Mouse (Mus musculus) macrophage (primary cell): ENCODE measurements around the gene Smg9. TPM values are rescaled to one million over a fixed set of nuclear protein-coding genes. Genes with fewer than 3 reads are reported as not detected.
A peak's percentile ranks its signal among the peaks of the same experiment; 100 is the strongest.

Experiments
- H3K27ac ChIP-seq: fragments of 350-480 bp; formaldehyde crosslinking; 2 replicates; pipeline ENCODE4 v1.9.0; 2021
- H3K36me3 ChIP-seq: fragments of 350-480 bp; formaldehyde crosslinking; 2 replicates; pipeline ENCODE4 v1.9.0; 2021; ENCODE audit errors: inconsistent target
- H3K4me3 ChIP-seq: fragments of 350-480 bp; formaldehyde crosslinking; 2 replicates; pipeline ENCODE4 v1.9.0; 2021; ENCODE audit errors: inconsistent target
- H3K79me2 ChIP-seq: fragments of 350-480 bp; formaldehyde crosslinking; 2 replicates; pipeline ENCODE4 v1.9.0; 2021; ENCODE audit errors: inconsistent target
- WGBS: methylation state at CpG from one replicate; pipeline ENCODE4 v1.1.7; 2026; ENCODE audit warnings: inconsistent platforms; ENCODE audit not compliant: missing documents; 5-methylcytosine and 5-hydroxymethylcytosine counted together
- polyA plus RNA-seq: library from polyadenylated mRNA; stranded (reverse); fragments of 250-400 nt; gene quantifications from 3 replicates; pipeline ENCODE4 v1.2.4, GENCODE M21; 2018; ENCODE audit warnings: inconsistent platforms

Smg9 gene
- polyA plus RNA-seq, 1 experiment from 2014 or later = 19.7 TPM

DNA sequence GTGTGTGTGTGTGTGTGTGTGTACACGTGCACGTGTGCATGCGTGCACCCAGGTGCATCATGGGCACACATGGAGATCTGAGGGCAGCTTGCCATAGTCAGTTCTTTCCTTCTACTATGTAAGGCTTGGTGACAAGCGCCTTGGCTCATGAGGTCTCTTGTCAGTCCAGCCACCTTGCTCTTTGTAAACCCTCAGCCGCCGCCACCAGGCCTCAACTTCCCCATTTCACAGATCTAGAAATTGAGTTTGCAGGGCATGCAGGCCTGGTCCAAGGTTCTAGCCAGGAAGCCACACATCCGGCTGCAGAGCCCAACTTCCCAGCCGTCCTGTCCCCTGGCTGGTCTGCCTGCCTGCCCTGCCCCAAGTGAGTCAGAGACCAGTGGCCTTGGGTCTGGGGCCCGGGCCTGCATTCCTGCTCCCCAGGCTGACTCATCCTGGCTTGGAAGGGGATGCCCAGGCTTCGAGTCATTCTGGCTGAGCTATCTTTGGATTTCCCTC lies 12.3 kb upstream of the Smg9 start:
- peaks cover 65% of the 10 kb centered on the region for H3K79me2 ChIP-seq
- H3K4me3 ChIP-seq = no peak overlapping the region
- WGBS = 0% methylated on average over 9 of the region's 10 CpGs
- H3K36me3 ChIP-seq = peaks cover 5% of the 10 kb centered on the region; the same call in 1 of the 2 replicates
- peak overlapping the region; percentile 98 for H3K27ac ChIP-seq

- H3K27ac ChIP-seq = peak overlapping the region; percentile 98
- WGBS = 4% methylated on average over 13 of the region's 13 CpGs
- H3K4me3 ChIP-seq = no peak overlapping the region
- peaks cover 63% of the 10 kb centered on the region for H3K79me2 ChIP-seq
- H3K36me3 ChIP-seq = no peaks in the 10 kb centered on the region
These were observed 9.8 kb upstream of the Smg9 start for GRCm38 (mm10) chr7:24389516-24390187.

GRCm38 (mm10) chr7:24390512-24390911 lies 8.9 kb upstream of the Smg9 start:
- Histone ChIP-seq H3K36me3 (no peaks in the 10 kb centered on the region), H3K79me2 (peaks cover 54% of the 10 kb centered on the region), H3K4me3 (no peak overlapping the region), H3K27ac (peak overlapping the region; percentile 98)
- WGBS = 74% methylated on average over 7 of the region's 7 CpGs

GRCm38 (mm10) chr7:24391077-24391476 lies 8.3 kb upstream of the Smg9 start:
- peak overlapping the region; percentile 98 for H3K27ac ChIP-seq
- WGBS = 52% methylated on average over 5 of the region's 5 CpGs

DNA sequence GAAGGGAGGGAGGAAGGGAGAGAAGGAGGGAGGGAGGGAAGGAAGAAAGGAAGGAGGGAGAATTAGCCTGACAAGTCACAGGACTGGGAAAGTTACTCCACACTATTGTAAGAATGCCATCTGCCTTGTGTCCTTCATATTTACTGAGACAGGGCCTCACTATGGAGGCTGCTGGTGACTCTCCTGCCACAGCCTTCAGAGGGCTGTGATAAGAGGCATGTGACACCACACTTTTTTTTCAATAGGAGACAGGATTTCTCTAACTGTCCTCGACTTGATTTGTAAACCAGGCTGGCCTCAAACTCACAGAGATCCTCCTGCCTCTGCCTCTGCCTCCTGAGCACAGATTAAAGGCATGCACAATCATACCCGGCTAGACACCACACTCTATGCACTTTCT lies 7.7 kb upstream of the Smg9 start:
- Histone ChIP-seq H3K36me3 (no peaks in the 10 kb centered on the region), H3K4me3 (no peak overlapping the region), H3K79me2 (peaks cover 47% of the 10 kb centered on the region), H3K27ac (peak overlapping the region; percentile 98)
- WGBS = 50% methylated on average over 2 of the region's 2 CpGs

More at GRCm38 (mm10) chr7:24391077-24391476, 8.3 kb upstream of the Smg9 start:
- no peak overlapping the region for H3K4me3 ChIP-seq
- H3K36me3 ChIP-seq = no peaks in the 10 kb centered on the region
- H3K79me2 ChIP-seq = peaks cover 49% of the 10 kb centered on the region

DNA sequence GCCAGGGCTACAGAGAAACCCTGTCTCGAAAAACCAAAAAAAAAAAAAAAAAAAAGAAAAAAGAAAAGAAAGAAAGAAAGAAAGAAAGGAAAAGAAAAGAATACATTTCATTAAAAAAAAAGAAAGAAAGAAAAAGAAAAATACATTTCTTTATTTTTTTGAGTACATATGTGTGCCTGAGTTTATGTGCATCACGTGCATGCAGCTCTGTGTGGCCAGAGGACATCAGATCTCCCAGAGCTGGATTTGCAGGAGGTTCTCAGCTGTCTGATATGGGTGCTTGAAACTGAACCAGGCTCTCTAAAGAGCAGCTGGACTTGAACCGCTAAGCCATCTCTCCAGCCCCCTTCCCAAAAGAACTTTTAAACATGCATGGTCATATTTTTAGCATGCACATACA lies 5.4 kb upstream of the Smg9 start:
- 78% methylated on average over 2 of the region's 3 CpGs for WGBS
- H3K27ac ChIP-seq = peak overlapping the region; percentile 98

GRCm38 (mm10) chr7:24394475-24395161 lies 4.8 kb upstream of the Smg9 start:
- 6% methylated on average over 15 of the region's 15 CpGs for WGBS

More for the DNA sequence above, 5.4 kb upstream of the Smg9 start:
- H3K79me2 ChIP-seq = peaks cover 54% of the 10 kb centered on the region
- no peaks in the 10 kb centered on the region for H3K36me3 ChIP-seq
- H3K4me3 ChIP-seq = peak overlapping the region; percentile 32

GRCm38 (mm10) chr7:24396832-24397231 lies 2.6 kb upstream of the Smg9 start:
- peaks cover 65% of the 10 kb centered on the region for H3K79me2 ChIP-seq
- WGBS = 80% methylated on average over 11 of the region's 11 CpGs
- peaks cover 3% of the 10 kb centered on the region; the same call in 1 of the 2 replicates for H3K36me3 ChIP-seq
- no peak overlapping the region for H3K4me3 ChIP-seq
- H3K27ac ChIP-seq = no peak overlapping the region

More at GRCm38 (mm10) chr7:24394475-24395161, 4.8 kb upstream of the Smg9 start:
- peaks cover 54% of the 10 kb centered on the region for H3K79me2 ChIP-seq
- H3K36me3 ChIP-seq = no peaks in the 10 kb centered on the region
- peak overlapping the region; percentile 98 for H3K27ac ChIP-seq
- peak overlapping the region; percentile 32 for H3K4me3 ChIP-seq

DNA sequence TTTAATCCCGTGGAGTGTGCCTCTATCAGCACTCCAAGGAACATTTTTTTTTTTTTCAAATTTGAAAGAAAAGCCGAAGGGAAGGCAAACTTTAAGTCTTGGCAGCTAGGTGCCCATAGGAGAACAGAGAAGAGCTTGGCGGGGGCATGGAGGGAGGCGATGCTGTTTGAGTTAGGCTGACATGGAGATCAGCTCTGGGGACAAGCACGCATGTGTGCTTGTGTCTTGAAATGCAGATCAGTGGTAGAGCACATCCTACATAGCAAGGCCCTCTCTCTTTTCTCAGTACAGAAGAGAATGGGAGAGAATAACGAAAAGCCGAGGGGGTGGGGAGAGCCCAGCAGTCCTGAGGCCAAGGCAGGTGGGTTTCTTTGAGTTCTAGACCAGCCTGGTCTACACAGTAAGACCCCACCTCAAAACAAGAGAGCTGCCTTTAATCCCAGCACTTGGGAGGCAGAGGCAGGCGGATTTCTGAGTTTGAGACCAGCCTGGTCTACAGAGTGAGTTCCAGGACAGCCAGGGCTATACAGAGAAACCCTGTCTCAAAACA lies 980 bp upstream of the Smg9 start:
- peaks cover 19% of the 10 kb centered on the region; the same call in 1 of the 2 replicates for H3K36me3 ChIP-seq
- peaks cover 65% of the 10 kb centered on the region for H3K79me2 ChIP-seq
- H3K4me3 ChIP-seq = peak overlapping the region; percentile 66
- 95% methylated on average over 7 of the region's 8 CpGs for WGBS
- peak overlapping the region; percentile 90 for H3K27ac ChIP-seq

DNA sequence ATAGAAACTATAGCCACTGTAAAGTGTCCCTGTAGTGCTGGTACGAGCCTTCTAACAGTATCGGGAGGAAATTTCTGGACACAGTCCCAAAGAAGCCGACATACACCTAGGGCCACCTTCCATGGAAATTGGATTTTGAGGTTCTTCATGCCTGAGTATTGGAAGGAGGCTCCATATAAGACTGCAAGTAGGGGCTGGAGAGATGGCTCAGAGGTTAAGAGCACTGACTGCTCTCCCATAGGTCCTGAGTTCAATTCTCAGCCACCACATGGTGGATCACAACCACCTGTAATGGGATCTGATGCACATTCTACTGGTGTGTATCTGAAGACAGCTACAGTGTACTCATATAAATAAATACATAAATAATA lies 648 bp downstream of the Smg9 start:
- H3K79me2 ChIP-seq = peaks cover 64% of the 10 kb centered on the region
- peaks cover 35% of the 10 kb centered on the region for H3K36me3 ChIP-seq
- peak overlapping the region; percentile 66 for H3K4me3 ChIP-seq
- H3K27ac ChIP-seq = peak overlapping the region; percentile 90
- 6% methylated on average over 3 of the region's 3 CpGs for WGBS

- Histone ChIP-seq H3K27ac (peak overlapping the region; percentile 90; the same call in 1 of the 2 replicates), H3K4me3 (peak overlapping the region; percentile 66), H3K79me2 (peaks cover 64% of the 10 kb centered on the region), H3K36me3 (peaks cover 39% of the 10 kb centered on the region)
- 79% methylated on average over 4 of the region's 4 CpGs for WGBS
These were observed 1.1 kb downstream of the Smg9 start for GRCm38 (mm10) chr7:24400489-24400888.

DNA sequence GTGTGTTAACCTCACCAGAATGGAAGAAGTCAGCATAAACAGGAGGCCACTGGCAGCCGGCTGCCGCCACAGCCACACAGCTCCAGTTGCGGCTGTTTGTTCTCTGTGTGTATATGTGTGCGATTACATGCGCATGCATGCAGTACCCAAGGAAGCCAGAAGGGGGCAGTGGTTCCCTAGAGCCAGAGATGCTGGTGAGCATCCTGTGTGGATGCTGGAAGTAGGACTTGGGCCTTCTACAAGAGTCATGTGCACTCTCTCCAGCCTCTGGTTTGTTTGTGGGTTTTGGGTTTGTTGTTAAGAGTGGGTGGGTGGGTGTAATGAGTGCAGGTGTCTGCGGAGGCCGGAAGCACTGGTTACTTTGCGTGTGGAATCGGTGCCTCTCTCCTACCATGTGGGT lies 3.4 kb downstream of the Smg9 start:
- Histone ChIP-seq H3K27ac (no peak overlapping the region), H3K36me3 (peaks cover 50% of the 10 kb centered on the region), H3K79me2 (peaks cover 59% of the 10 kb centered on the region), H3K4me3 (no peak overlapping the region)
- 96% methylated on average over 9 of the region's 9 CpGs for WGBS

DNA sequence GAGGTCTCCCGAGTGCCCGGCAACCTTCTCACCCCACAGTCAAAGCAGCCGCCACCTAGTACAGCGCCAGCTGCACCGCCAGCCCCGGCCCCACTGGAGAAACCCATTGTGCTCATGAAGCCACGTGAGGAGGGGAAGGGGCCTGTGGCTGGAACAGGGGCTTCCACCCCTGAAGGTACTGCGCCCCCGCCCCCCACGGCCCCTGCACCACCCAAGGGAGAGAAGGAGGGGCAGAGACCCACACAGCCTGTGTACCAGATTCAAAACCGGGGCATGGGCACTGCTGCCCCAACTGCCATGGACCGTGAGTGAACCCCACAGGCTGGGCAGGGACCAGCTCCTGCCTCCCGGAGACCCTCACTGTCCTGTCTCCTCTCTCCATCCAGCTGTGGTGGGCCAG lies 6.2 kb downstream of the Smg9 start:
- Histone ChIP-seq H3K79me2 (peaks cover 38% of the 10 kb centered on the region), H3K27ac (no peak overlapping the region), H3K36me3 (peaks cover 66% of the 10 kb centered on the region), H3K4me3 (no peak overlapping the region)
- 93% methylated on average over 13 of the region's 13 CpGs for WGBS

DNA sequence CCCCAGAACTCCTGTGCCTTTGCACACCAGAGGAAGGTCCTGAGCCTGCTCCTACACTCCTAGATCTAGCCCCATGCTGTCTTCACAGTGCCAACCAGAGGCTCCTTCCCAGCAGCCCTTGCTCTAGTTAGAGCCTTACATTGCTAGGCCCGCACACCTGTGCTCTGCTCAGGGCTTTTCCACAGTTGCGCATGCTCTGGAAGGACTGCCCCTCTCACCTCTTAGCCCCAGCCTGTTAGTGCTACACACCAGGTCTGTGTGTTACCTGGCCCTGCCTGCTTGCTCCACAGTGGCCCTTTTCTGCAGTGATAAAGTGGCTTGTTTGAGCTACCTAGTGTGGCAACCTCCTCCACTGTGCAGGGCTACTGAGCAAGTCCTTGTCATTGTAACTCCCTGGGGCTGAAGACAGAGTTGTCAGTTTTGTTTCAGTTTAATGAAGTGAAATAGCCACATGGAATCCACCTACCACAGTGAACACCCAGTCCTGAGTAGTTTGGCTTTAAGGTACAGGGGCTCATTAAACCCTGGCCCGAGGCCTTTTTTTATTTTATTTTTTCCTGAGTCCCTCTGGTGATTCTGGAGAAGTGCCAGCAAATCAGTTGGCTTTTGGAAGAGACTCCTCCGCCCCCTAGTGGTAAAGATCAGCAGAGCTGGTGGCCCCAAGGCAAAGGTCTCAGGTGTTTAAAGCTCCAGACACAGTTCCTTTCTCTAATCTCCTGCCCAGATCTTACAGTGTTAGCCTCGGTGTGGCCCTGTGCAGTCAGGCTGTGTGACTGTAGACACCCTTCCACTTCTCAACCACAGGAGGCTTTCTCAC lies 7.3 kb downstream of the Smg9 start:
- H3K36me3 ChIP-seq = peaks cover 64% of the 10 kb centered on the region
- peaks cover 27% of the 10 kb centered on the region for H3K79me2 ChIP-seq
- WGBS = 37% methylated on average over 5 of the region's 5 CpGs
- H3K27ac ChIP-seq = no peak overlapping the region
- no peak overlapping the region for H3K4me3 ChIP-seq
